Mouse (Mus musculus): ENCODE data around the gene Ndufaf1. TPM values are rescaled to one million over a fixed set of nuclear protein-coding genes. Genes with fewer than 3 reads are reported as not detected.
"Not testable (repeated sequence)": the region's sequence is repeated elsewhere in the genome, so short reads cannot be mapped to it uniquely, and the experiment has no call there.

Ndufaf1 gene
- polyA plus RNA-seq, 1 experiment from 2014 or later: 36.7 TPM

GRCm38 (mm10) chr2:119675831-119676230, 13.2 kb upstream of the Ndufaf1 start:
- in situ Hi-C loops (cut with MboI; ENCODE audit: low pct_unique_long_range_greater_than_20kb): no loop called here
- no peaks in the 10 kb centered on the region for H3K27me3 ChIP-seq
- DNase-seq (ENCODE audit: low read depth, low spot score) (no peak), ATAC-seq (no peak)
- CTCF ChIA-PET: interaction anchor here (1.0 kb wide), 1 partner anchor 15 kb away, joined by 3 read pairs; no protein-coding TSS in a partner anchor
- TF ChIP-seq CTCF (IDR thresholded peaks at IDR 0.05): no peak
- POLR2A ChIA-PET: interaction anchor here (2.8 kb wide), 1 partner anchor 13 kb away, joined by 14 read pairs; the partner anchor contains the start of gene Ndufaf1

DNA sequence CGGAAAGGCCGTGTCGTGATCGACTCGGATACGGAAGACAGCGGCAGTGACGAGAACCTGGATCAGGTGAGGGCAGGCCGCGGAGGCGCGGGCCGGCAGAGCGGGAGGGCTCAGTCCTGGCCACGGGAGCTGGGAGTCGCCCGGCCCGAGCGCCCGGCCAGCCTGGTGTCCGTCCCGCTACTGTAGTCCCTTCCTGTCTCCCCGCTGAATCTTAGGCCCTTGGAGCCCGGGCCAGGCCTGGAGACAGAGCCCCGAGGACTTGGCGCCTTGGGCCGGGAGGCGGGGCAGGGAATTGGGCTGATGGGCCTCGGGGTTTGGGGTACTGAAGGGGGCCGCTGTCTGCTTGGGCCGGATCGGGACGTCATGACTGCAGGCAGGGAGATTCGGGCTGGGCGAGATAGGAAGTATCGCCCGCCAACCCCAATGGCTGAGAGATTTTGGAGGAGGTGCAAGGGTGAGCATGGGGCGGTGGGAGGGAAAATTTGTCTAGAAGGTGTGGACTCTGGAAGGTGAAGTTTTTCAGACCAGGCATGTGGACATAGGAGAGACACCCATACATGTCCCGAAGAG, 12.7 kb upstream of the Ndufaf1 start:
- no peak for TF ChIP-seq CTCF (IDR thresholded peaks at IDR 0.05)
- in situ Hi-C loops (cut with MboI; ENCODE audit: low pct_unique_long_range_greater_than_20kb): no loop called here
- POLR2A ChIA-PET: interaction anchor here (0.7 to 2.8 kb wide), 2 partner anchors 12 to 15 kb away, joined by 3 to 14 read pairs; partner anchors contain the start of gene Ndufaf1
- DNase-seq (ENCODE audit: low read depth, low spot score): no peak
- H3K27me3 ChIP-seq: no peaks in the 10 kb centered on the region
- peak; percentile 49 for ATAC-seq
- CTCF ChIA-PET: interaction anchor here (1.0 kb wide), 1 partner anchor 16 kb away, joined by 3 read pairs; no protein-coding TSS in a partner anchor

- TF ChIP-seq CTCF (IDR thresholded peaks at IDR 0.05): no peak
- POLR2A ChIA-PET: interaction anchor here (0.6 to 2.8 kb wide), 3 partner anchors 11 to 103 kb away, joined by 3 to 14 read pairs (median 4); partner anchors contain the start of gene Ndufaf1
- CTCF ChIA-PET: interaction anchor here (0.9 kb wide), 1 partner anchor 23 kb away, joined by 3 read pairs; no protein-coding TSS in a partner anchor
- DNase-seq (ENCODE audit: low read depth, low spot score): peak; percentile 25
- no peaks in the 10 kb centered on the region for H3K27me3 ChIP-seq
- ATAC-seq: peak; percentile 95
- in situ Hi-C loops (cut with MboI; ENCODE audit: low pct_unique_long_range_greater_than_20kb): no loop called here
These were observed 12.0 kb upstream of the Ndufaf1 start, which contains the start of gene Rtf1 for GRCm38 (mm10) chr2:119674525-119675214. Gene Rtf1, plus strand, starts transcription at chr2:119675068.

- POLR2A ChIA-PET: no interaction called here
- no peak for ATAC-seq
- DNase-seq (ENCODE audit: low read depth, low spot score): no peak
- CTCF ChIA-PET: no interaction called here
- in situ Hi-C loops (cut with MboI; ENCODE audit: low pct_unique_long_range_greater_than_20kb): no loop called here
- no peaks in the 10 kb centered on the region for H3K27me3 ChIP-seq
- TF ChIP-seq CTCF (IDR thresholded peaks at IDR 0.05): peak; percentile 34
These were observed 6.4 kb upstream of the Ndufaf1 start for GRCm38 (mm10) chr2:119669010-119669409.

DNA sequence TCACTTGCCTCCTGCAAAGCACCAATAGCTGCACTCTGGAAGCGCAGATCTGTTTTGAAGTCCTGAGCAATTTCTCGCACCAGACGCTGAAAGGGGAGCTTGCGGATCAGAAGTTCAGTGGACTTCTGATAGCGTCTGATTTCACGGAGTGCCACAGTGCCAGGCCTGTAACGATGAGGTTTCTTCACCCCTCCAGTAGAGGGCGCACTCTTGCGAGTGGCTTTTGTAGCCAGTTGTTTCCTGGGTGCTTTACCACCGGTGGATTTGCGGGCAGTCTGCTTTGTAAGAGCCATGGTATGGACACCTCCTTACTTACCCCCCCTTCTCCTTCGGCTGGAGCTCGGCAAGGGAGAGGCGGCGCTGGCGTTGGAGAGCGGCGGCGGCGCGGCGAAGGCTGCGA, 3.1 kb upstream of the Ndufaf1 start:
- CTCF ChIA-PET; DNase-seq (ENCODE audit: low read depth, low spot score); in situ Hi-C loops (cut with MboI; ENCODE audit: low pct_unique_long_range_greater_than_20kb); POLR2A ChIA-PET; ATAC-seq; H3K27me3 ChIP-seq: not testable (repeated sequence)

GRCm38 (mm10) chr2:119644254-119644653, 18.4 kb downstream of the Ndufaf1 start:
- no peak for TF ChIP-seq CTCF (IDR thresholded peaks at IDR 0.05)
- in situ Hi-C loops (cut with MboI; ENCODE audit: low pct_unique_long_range_greater_than_20kb): no loop called here
- POLR2A ChIA-PET: no interaction called here
- ATAC-seq (no peak), DNase-seq (ENCODE audit: low read depth, low spot score) (no peak)
- H3K27me3 ChIP-seq: no peaks in the 10 kb centered on the region
- CTCF ChIA-PET: no interaction called here

DNA sequence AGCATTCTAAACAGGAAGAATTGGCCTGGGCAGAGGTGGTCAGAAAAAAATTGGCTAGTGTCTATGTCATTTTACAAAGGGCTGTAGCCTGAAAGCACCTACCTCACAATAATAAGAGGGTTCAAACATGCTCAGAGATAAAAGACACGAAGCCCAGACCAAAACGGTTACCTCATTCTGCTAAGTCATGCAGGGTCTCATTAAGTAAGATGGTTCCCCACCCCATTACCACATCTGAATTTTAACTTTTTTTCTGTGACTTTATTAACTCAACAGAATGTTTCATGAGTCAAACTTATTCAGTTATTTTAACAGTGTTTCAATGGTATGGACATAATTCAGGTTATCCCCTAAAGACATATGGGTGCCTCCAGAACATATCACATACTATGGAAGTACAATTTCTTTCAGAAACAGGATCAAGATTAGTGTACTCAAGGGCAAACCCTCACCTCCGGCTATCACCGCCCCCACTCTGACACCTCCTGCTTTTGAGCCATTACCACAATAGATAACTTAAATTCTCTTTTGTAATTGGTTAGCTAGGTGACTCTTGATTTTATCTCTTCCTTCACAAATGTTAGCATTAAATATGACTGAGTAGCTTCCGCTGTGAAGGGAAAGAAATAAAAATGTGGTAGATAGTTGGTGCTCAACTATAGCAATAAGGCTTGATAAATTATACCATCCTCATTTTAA, 21.3 kb downstream of the Ndufaf1 start:
- DNase-seq (ENCODE audit: low read depth, low spot score) (no peak), ATAC-seq (no peak)
- no peak for TF ChIP-seq CTCF (IDR thresholded peaks at IDR 0.05)
- H3K27me3 ChIP-seq: no peaks in the 10 kb centered on the region
- ChIA-PET POLR2A (no interaction called here), CTCF (no interaction called here)
- in situ Hi-C loops (cut with MboI; ENCODE audit: low pct_unique_long_range_greater_than_20kb): no loop called here

DNA sequence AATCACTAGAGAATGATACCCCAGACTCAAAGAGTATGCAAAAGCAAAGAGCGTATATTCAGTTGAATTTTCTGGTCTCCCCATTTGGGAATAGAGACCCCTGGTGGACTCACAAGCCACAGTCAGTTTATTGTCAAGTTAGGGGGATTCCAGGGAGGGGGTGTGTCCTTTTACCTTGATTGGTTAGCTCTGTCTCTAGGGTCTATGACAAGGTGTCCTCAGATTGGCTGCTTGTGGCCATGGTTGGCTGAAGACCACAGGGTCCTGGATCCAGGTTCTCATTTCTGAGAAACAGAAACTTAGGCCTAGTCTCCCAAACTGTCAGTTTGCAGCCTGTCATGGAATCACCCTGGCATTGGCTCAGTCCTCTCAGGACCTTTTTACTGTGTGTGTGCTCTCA, 25.8 kb downstream of the Ndufaf1 start:
- CTCF ChIA-PET: no interaction called here
- ATAC-seq (no peak), DNase-seq (ENCODE audit: low read depth, low spot score) (no peak)
- POLR2A ChIA-PET: no interaction called here
- in situ Hi-C loops (cut with MboI; ENCODE audit: low pct_unique_long_range_greater_than_20kb): no loop called here
- peak; percentile 11 for TF ChIP-seq CTCF (IDR thresholded peaks at IDR 0.05)
- H3K27me3 ChIP-seq: no peaks in the 10 kb centered on the region

- ChIA-PET CTCF (no interaction called here), POLR2A (no interaction called here)
- in situ Hi-C loops (cut with MboI; ENCODE audit: low pct_unique_long_range_greater_than_20kb): no loop called here
- TF ChIP-seq CTCF (IDR thresholded peaks at IDR 0.05): no peak
- DNase-seq (ENCODE audit: low read depth, low spot score): no peak
- ATAC-seq: no peak
- H3K27me3 ChIP-seq: no peaks in the 10 kb centered on the region
These were observed 41.3 kb downstream of the Ndufaf1 start for GRCm38 (mm10) chr2:119621302-119621701.

DNA sequence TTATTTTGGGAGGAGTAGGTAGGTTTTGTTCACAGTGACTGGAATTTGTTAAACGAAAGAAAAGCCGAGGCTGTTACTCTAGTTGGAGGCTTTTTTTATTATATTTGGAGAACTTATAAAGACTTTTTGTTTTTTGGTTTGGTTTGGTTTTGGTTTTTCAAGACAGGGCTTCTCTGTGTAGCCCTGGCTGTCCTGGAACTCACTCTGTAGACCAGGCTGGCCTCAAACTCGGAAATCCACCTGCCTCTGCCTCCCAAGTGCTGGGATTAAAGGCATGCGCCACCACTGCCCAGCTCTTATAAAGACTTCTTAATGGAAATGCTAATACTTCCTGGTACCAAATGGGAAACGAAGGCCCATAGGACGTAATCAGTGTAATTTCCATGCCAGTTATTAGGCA, 43.6 kb downstream of the Ndufaf1 start:
- ATAC-seq; H3K27me3 ChIP-seq; in situ Hi-C loops (cut with MboI; ENCODE audit: low pct_unique_long_range_greater_than_20kb); CTCF ChIA-PET; DNase-seq (ENCODE audit: low read depth, low spot score): not testable (repeated sequence)
- POLR2A ChIA-PET: interaction anchor here (0.7 kb wide), 1 partner anchor 23 kb away, joined by 3 read pairs; no protein-coding TSS in a partner anchor

All from Patski (cell line).